Mouse (Mus musculus) erythroblast, adult 5-6 weeks (primary cell): ENCODE data around the gene Fpgs. TPM values are rescaled to one million over a fixed set of nuclear protein-coding genes. Genes with fewer than 3 reads are reported as not detected.

Experiments
- ATAC-seq: replicated peaks from 2 replicates; pipeline ENCODE4 v1.8.0; 2016; ENCODE audit warnings: moderate number of reproducible peaks, mild to moderate bottlenecking, moderate TSS enrichment, inconsistent platforms; ENCODE audit not compliant: poor library complexity, low FRiP score, severe bottlenecking
- total RNA-seq, 2 experiments: library from RNA; stranded (forward) in 1 of 2; stranded (reverse) in 1 of 2; fragments of 150-400 nt in 1 of 2; fragments of 200-764, 138-1000 nt in 1 of 2; gene quantifications; 2 replicates each; pipeline versions ENCODE4 v1.2.3 to v1.2.4; 2015 to 2017; ENCODE audit warnings: low replicate concordance in 2 of 2

Gene Fpgs
- total RNA-seq, 2 experiments from 2014 or later: 4.0 to 6.6 TPM

- peak; percentile 40; the same call in 1 of the 2 replicates for ATAC-seq
Observed at GRCm38 (mm10) chr2:32727435-32727834, 23.5 kb upstream of the Fpgs start.

GRCm38 (mm10) chr2:32724832-32725790, 21.2 kb upstream of the Fpgs start:
- ATAC-seq: no peak

GRCm38 (mm10) chr2:32724149-32724548, 20.2 kb upstream of the Fpgs start:
- ATAC-seq: no peak

GRCm38 (mm10) chr2:32722581-32722980, 18.6 kb upstream of the Fpgs start:
- no peak for ATAC-seq

DNA sequence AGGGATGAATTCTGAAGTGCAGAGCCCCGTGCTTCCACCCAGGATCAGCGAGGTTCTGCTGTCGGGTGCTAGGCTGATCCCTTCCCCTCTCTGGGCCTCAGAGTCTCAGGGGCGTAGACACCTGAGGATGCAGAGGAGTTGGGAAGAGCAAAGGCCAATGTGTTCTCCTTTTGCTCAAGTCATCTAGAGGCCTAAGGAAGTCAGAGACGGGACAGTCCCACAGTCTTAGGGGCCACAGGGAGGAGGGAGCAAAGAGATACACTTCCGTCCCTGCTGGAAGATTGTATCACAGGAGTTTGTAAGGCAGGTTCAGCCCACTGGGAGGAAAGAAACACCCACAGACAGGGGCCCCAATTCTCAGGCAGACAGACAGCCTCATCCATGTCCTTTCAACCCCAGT, 18.1 kb upstream of the Fpgs start:
- 0 out of 2 replicates have a peak, but pooled peaks have one; percentile 17 for ATAC-seq

GRCm38 (mm10) chr2:32720681-32721229, 16.8 kb upstream of the Fpgs start, which contains the start of gene Sh2d3c:
Sh2d3c (plus strand) TSS chr2:32721055.
- no peak for ATAC-seq

DNA sequence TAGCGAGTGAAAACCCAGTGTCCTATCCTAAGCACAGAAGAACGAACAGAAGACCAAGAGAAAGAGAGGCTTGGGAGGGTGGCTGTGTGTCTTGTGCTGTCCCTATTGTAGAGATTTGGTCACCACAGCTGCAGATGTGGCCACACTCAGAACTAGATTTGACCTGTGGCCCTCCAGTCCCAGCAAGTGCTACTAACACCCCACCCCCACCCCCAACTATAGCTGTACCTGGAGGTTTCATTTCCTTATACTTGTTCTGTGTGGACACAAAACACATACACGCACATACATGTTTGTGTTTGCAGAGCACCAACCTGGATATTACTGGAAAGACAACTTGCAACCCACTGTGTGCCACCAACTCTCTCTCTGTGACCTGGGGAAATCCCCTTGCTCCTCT, 16.1 kb upstream of the Fpgs start:
- ATAC-seq: no peak

DNA sequence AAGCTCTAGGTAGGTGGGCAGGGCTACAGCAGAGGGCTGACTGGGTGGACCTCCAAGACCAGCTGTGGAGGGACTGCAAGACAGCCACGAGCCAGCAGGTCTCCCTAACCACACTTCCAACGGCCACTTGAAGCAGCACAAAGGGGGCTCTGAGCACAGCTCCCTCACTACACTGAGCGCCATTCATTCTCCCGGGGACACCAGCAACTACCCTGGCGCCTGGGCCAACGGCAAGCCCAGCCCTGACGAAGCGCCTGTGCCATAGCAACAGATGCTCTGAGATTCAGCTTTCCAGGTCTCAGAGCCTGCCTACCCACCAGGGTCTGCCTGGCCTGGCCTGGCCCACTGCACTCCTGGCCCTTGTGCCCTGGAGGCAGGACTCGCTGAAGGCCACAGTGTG, 14.8 kb upstream of the Fpgs start:
- no peak for ATAC-seq

DNA sequence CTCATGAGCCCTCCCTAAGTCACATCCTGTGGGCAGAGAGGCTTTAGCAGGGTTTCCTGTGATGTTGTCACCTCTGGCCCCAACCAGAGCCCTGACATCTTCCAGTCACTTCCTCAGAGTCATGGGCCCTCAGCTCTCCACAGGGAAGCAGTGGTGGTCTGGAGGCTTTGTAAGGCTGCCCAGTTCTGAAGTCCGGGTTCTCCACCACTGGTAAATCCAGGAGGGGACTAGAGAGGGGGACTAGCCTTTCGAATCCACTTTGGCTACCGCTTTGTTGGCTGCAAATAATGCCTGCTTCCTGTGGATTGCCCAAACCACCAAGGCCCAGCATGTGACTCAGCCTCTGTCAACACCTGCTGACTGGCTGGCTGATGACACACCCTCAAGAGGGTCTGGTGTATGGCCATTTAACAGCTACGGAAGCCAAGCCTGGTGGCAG, 11.1 kb upstream of the Fpgs start:
- no peak for ATAC-seq

DNA sequence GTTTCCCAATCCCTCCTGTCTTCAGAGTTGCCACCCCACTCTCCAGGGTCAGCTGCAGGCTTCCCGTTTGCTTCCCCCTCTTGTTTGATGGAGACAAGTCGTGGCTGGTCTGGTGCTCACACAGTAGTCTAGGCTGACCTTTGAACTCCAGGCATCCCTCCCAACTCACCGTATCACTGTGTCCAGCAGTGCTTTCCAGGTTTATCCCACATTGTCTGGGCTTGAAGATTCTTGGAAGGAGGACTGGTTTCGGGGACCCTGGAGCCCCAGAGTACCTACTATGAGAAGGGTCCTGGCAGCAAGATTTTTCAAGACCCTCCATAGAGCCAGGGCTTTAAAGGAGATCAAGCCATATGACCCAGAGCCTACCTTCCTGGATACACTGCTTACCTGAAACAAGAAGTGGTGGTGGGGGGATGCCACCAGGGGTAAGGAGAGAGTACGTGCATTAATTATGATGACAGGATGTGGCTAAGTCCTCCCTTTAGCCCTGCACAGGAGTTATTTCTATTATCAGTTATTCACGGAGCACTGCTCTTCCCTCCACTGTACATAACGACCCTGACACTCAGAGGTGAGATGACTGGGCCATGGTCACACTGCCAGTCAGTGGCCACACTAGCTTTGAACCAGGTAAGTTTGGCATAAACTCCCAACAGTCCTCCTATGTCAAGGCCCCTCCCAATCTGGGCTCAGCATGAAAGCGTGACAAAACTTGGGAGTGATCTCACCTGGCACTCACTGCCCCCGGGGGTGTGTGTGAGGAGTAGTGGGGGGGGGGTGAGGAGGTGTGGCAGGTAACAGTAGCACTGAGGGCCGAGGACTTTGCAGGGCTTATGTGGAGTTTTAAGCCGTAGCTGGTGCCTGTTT, 10.4 kb upstream of the Fpgs start:
- ATAC-seq: no peak

DNA sequence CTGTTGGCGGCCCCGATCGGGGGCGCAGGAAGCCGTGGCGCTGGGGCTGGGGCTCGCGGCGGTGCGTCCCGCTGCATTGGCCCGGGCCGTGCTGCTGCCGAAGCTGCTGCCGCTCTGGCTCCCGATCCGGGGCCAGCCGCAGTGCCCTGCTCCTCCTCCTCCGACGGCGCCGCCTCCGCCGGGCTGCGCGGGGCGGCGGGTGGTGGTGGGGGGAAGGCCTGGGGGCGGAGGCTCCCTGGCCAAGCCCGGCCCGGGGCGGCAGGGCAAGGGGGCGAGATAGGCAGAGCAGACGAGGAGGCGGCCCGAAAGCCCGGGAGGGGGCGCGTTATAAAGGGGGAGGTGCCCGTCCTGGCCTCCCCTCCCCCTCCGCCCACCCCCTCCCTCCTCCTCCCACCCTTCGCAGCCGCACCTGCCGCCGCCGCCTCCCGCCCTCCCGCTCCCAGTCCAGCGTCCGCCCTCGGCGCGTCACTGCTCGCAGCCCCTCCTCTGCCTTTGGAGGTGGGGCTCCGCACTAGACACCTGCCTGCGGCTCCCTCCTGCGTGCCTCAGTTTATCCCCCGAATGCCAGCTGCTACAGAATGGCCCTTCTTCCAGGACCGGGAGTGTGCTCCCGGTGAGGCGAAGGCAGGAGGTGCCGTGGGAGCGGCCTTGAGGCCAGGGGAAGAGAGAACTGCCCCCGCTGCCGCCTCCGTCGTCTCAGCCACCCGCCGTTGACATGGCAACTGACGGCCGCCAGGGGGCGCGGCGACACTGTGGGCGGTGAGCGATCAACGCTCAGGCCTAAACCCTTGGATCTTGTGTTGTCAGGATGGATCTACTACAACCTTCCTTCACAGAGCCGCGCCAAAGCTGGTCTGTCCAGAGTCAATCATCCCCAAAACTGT, 9.2 kb upstream of the Fpgs start, which contains the start of gene Cdk9:
Gene Cdk9, minus strand, starts transcription at position 143 of the 884 bp plus-strand sequence.
- ATAC-seq: peak; percentile 82

DNA sequence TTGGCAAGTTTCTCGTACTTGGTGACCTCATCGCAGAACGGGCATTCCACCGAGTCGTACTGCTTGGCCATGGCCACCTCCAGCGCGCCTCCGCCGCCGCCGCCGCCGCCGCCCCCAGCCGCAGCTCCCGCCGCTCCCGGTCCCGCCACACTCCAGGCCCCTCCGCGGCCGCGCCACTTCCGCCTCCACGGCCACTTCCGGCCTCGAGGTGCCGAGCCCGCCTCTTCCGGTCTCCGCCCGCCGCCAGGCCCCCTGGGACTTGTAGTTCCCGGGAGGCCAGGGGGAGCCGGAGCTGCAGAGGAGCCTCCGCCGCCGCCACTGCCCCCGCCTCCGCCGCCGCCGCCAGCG, 8.6 kb upstream of the Fpgs start:
- peak; percentile 80 for ATAC-seq

DNA sequence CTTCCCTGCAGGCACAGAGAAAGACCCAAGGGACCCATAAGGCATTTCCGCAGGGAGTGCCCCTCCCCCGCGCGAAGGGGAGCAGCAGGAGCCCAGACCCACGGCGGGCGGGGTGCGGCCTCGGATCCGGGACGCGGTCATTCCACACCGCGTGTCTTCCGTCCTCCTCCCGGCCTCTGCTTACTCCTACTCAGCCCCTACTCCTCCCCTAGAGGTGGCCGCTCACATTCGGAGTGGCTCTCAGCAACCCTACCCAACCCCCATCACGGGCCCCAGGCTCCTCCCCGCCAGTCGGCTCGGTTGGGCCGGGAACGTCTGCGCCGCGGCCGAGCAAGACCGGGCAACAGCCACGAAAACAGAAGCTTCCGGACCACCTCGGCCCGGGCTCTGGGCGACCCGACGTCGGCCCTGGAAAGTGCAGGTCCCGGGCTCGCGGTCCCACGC, 8.2 kb upstream of the Fpgs start:
- peak; percentile 48 for ATAC-seq

GRCm38 (mm10) chr2:32711301-32712056, 7.5 kb upstream of the Fpgs start:
- ATAC-seq: no peak

DNA sequence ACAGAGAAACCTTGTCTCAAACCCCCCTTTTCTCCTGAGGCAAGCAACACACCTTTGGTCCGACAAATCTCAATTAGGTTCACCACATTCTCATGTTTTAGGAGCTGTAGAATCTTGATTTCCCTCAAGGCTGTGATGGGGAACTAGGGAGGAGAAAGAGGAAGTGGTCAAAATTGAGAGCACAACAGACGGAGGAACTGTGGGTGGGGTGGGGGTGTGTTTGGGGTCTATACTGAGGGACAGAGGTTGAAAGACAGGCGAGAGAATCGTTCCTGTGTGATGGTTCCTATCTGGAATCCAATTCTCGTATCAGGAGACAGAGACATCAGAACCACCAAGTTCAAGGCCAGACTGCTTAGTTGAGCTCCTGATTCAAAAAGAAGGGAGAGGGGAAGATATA, 6.5 kb upstream of the Fpgs start:
- no peak for ATAC-seq

DNA sequence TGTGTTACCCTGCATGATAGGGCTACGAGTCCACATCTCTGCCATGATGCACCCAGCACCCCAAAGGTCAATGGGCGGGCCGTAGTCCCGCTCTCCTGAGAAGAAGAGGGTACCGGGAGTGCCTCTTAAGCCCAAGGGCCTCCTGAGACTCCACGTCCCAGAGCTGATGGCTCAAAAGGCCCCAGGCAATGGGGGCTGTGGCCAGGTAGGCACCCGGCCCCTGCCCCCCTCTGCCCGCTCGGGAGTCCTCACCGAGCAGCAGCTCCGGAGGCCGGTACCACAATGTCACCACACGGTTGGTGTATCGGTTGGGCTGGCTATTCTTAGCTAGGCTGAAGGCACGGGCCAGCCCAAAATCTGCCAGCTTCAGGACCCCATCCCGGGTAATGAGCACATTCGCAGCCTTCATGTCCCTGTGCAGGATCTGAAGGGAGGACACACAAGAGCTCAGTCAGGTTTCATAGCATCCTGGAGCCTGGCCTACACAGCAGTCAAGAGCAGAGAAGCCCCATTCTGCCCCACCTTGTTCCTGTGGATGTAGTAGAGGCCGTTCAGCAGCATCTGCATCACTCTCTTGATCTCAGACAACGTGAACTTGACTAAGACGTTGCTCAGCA, 5.7 kb upstream of the Fpgs start:
- no peak for ATAC-seq

DNA sequence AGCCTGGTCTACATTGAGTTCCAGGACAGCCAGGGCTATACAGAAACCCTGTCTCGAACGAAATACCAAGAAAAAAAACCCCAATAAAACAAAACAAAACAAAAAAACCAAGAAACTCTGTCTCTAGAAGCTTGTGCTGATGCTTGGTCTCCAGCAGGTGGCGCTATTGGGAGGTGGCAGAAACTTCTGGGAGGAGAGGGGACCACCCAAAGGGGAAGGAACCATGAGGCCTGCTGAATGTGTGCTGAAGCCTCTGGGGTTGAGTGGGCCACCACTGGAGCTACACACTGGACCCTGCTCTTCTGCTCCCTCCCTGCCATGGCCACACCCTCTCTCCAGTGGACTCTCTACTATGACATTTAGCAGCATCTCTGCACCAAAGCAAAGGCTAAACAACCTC, 4.7 kb upstream of the Fpgs start:
- ATAC-seq: no peak

DNA sequence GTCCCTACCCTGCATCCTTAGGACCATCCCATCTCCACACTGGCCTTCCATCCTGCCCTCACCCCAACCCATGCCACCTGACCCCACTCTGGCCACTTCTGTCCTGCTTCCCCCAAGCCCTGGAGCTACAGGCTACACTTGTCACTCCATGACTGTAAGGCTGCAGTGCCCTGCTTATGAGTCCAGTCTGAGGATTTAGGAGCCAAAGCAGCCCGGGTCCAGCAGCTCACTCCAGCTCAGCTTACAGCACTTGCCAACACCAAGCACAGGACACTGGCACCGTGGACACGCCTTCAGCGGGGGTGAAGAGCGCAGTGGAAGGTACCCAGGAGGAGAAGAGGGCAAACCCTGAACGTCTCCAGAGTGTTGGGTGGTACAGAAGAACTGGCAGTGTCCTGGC, 3.0 kb upstream of the Fpgs start:
- ATAC-seq: no peak
